Mouse (Mus musculus) embryonic fibroblast, embryonic 13.5 days (primary cell): ENCODE measurements around the gene Clstn3.

ENCODE experiments used
- CTCF ChIP-seq: IDR thresholded peaks from 2 replicates; pipeline ENCODE4 v1.5.1; 2011; ENCODE audit warnings: mild to moderate bottlenecking, control low read depth, low read length, moderate library complexity, borderline replicate concordance; ENCODE audit not compliant: insufficient read depth
- POLR2A ChIP-seq: IDR thresholded peaks from 2 replicates; pipeline ENCODE4 v1.6.1; 2011; ENCODE audit warnings: low read depth, mild to moderate bottlenecking, control low read depth, low read length, moderate library complexity

- TF ChIP-seq POLR2A (no peak), CTCF (no peak)
Observed at GRCm38 (mm10) chr6:124425523-124425922, 39.1 kb downstream of the Clstn3 start.
